Mouse (Mus musculus) heart, embryonic 16.5 days (tissue): Measurements from ENCODE around the gene Rbfox1. TPM values are rescaled to one million over a fixed set of nuclear protein-coding genes. Genes with fewer than 3 reads are reported as not detected.

Source experiments
- ATAC-seq: fragments of 200-750 bp; cut with Nextera tagmentation; replicated peaks from 2 replicates; pipeline ENCODE4 v1.8.0; 2017; ENCODE audit warnings: moderate number of reproducible peaks; ENCODE audit not compliant: insufficient read depth, low FRiP score; ENCODE audit errors: extremely low read depth
- H3K27ac ChIP-seq: fragments of 300-500 bp; sonication (generic); 2 replicates; pipeline ENCODE4 v1.5.1; 2014; ENCODE audit warnings: mild to moderate bottlenecking, low read length, control low read depth, moderate library complexity
- H3K27me3 ChIP-seq: fragments of 300-500 bp; sonication (generic); 2 replicates; pipeline ENCODE4 v1.6.1; 2014; ENCODE audit warnings: low read length, mixed read lengths; ENCODE audit not compliant: control insufficient read depth, insufficient read depth
- H3K36me3 ChIP-seq: fragments of 300-500 bp; sonication (generic); 2 replicates; pipeline ENCODE4 v1.6.1; 2014; ENCODE audit not compliant: control insufficient read depth, insufficient read depth
- H3K4me1 ChIP-seq: fragments of 300-500 bp; sonication (generic); 2 replicates; pipeline ENCODE4 v1.6.1; 2014; ENCODE audit warnings: low read length, mixed read lengths; ENCODE audit not compliant: control insufficient read depth, insufficient read depth
- H3K4me2 ChIP-seq: fragments of 300-500 bp; sonication (generic); 2 replicates; pipeline ENCODE4 v1.6.1; 2014; ENCODE audit warnings: low read depth, mild to moderate bottlenecking, control low read depth, low read length
- H3K4me3 ChIP-seq: fragments of 300-500 bp; sonication (generic); 2 replicates; pipeline ENCODE4 v1.5.1; 2014; ENCODE audit warnings: mild to moderate bottlenecking, control low read depth, low read length
- H3K9ac ChIP-seq: fragments of 300-500 bp; sonication (generic); 2 replicates; pipeline ENCODE4 v1.6.1; 2014; ENCODE audit warnings: low read length, control low read depth
- H3K9me3 ChIP-seq: fragments of 300-500 bp; sonication (generic); replicated peaks from 2 replicates; pipeline ENCODE4 v1.6.1; 2016; ENCODE audit warnings: low read length; ENCODE audit not compliant: control insufficient read depth
- WGBS: fragments of 180-500 bp; shearing (Covaris S2); extraction: QIAGEN DNeasy Blood & Tissue Kit; methylation state at CpG from one replicate; pipeline ENCODE4 v1.1.7; 2014; 5-methylcytosine and 5-hydroxymethylcytosine counted together
- polyA plus RNA-seq: library from polyadenylated mRNA; unstranded; fragments of >200 nt; fragmentation: Nextera tagmentation; extraction: Ambion mirVana; gene quantifications from 2 replicates; pipeline ENCODE4 v1.2.1, GENCODE M21; 2015

Rbfox1 gene
- polyA plus RNA-seq, 1 experiment from 2014 or later, result 5.9 TPM

- Histone ChIP-seq H3K27me3 (no peaks in the 10 kb centered on the region), H3K9ac (no peak overlapping the region), H3K4me2 (no peak overlapping the region), H3K9me3 (no peaks in the 10 kb centered on the region), H3K4me1 (peaks cover 5% of the 10 kb centered on the region; the same call in 1 of the 2 replicates), H3K4me3 (no peak overlapping the region), H3K36me3 (no peaks in the 10 kb centered on the region), H3K27ac (no peak overlapping the region)
- ATAC-seq, result no peak
- 64% methylated on average over 9 of the region's 9 CpGs for WGBS
Observed at GRCm38 (mm10) chr16:7052408-7052807, 1167.3 kb downstream of the Rbfox1 start.

DNA sequence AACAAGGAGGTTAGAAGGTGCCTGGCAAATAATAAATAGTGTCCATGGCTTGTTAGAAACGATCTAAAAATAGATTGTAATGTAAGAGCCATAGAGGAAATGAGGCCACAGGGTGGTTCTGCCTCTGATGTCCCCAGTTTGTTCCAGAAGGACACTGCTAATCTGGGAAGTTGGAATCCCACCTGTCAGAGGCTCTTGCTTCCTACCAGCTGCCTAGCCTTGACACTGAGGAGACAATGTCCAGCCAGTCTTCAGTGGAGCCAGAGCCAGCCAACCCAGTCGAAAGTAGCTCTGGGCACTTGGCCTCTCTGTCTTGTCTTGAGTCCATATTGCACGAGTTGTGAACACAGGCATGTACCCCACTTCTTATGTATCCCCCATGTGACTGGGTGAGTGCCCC, 1172.6 kb downstream of the Rbfox1 start:
- 45% methylated on average over 3 of the region's 3 CpGs for WGBS
- no peaks in the 10 kb centered on the region for H3K36me3 ChIP-seq
- H3K4me2 ChIP-seq, result no peak overlapping the region
- H3K27me3 ChIP-seq, result no peaks in the 10 kb centered on the region
- H3K9me3 ChIP-seq, result no peaks in the 10 kb centered on the region
- H3K9ac ChIP-seq, result no peak overlapping the region
- H3K4me1 ChIP-seq, result peaks cover 4% of the 10 kb centered on the region
- no peak for ATAC-seq
- H3K27ac ChIP-seq, result no peak overlapping the region
- H3K4me3 ChIP-seq, result no peak overlapping the region

DNA sequence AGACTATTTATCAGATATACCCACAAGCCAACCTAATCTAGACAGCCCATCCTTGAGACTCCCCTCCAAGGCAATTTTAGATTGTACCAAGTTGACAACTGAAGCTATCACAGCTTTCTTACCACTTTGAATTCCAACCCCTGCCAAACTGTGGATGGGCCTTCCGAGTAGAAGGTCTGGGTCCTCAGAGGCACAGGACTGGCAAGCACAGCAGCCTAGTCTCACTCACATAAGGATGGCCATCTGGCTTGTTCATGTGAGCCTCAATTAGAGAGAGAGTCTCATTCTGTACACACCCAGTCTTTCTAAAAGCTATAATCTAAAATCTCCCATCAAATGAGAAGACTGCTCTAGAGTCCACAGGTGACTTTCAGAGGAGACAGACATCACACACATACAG, 1173.4 kb downstream of the Rbfox1 start:
- peaks cover 4% of the 10 kb centered on the region for H3K4me1 ChIP-seq
- H3K36me3 ChIP-seq, result no peaks in the 10 kb centered on the region
- ATAC-seq, result no peak
- H3K9me3 ChIP-seq, result no peaks in the 10 kb centered on the region
- H3K27ac ChIP-seq, result no peak overlapping the region
- WGBS, result 77% methylated on average over 1 of the region's 1 CpGs
- no peak overlapping the region for H3K4me2 ChIP-seq
- H3K9ac ChIP-seq, result no peak overlapping the region
- no peaks in the 10 kb centered on the region for H3K27me3 ChIP-seq
- H3K4me3 ChIP-seq, result no peak overlapping the region

GRCm38 (mm10) chr16:7059596-7059995, 1174.4 kb downstream of the Rbfox1 start:
- Histone ChIP-seq H3K4me1 (peaks cover 4% of the 10 kb centered on the region), H3K4me3 (no peak overlapping the region), H3K9ac (no peak overlapping the region), H3K27ac (no peak overlapping the region), H3K9me3 (no peaks in the 10 kb centered on the region), H3K36me3 (no peaks in the 10 kb centered on the region), H3K4me2 (no peak overlapping the region), H3K27me3 (no peaks in the 10 kb centered on the region)
- ATAC-seq, result no peak
- WGBS, result 87% methylated on average over 4 of the region's 4 CpGs

GRCm38 (mm10) chr16:7060864-7061263, 1175.7 kb downstream of the Rbfox1 start:
- no peaks in the 10 kb centered on the region for H3K9me3 ChIP-seq
- no peak overlapping the region for H3K4me2 ChIP-seq
- no peak for ATAC-seq
- 80% methylated on average over 3 of the region's 3 CpGs for WGBS
- H3K4me1 ChIP-seq, result peaks cover 4% of the 10 kb centered on the region
- H3K36me3 ChIP-seq, result no peaks in the 10 kb centered on the region
- H3K4me3 ChIP-seq, result no peak overlapping the region
- no peak overlapping the region for H3K9ac ChIP-seq
- H3K27ac ChIP-seq, result no peak overlapping the region
- H3K27me3 ChIP-seq, result no peaks in the 10 kb centered on the region

GRCm38 (mm10) chr16:7062512-7062911, 1177.4 kb downstream of the Rbfox1 start:
- H3K27me3 ChIP-seq, result no peaks in the 10 kb centered on the region
- H3K9ac ChIP-seq, result no peak overlapping the region
- H3K9me3 ChIP-seq, result no peaks in the 10 kb centered on the region
- no peak for ATAC-seq
- H3K4me3 ChIP-seq, result no peak overlapping the region
- H3K36me3 ChIP-seq, result no peaks in the 10 kb centered on the region
- H3K4me1 ChIP-seq, result peaks cover 4% of the 10 kb centered on the region
- WGBS, result 59% methylated on average over 6 of the region's 6 CpGs
- no peak overlapping the region for H3K4me2 ChIP-seq
- H3K27ac ChIP-seq, result no peak overlapping the region

DNA sequence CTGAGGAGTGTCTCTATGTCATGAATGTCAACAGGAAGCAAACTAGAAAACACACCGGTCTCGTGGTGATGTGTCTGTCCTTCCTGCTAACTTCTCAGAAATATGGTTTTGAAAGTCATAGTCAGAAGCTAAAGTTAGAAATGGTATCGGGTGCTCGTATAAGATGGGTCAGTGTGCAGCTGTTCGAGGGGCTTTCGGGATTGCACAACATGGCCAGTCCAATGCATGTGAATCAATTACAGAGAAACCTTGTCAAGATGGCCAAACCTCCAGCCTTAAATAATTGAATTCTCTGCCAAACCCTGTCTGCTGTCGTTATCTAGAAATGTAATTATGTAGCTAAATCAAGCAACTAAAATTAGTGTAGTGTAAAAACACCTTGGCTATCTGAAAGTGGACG, 1182.0 kb downstream of the Rbfox1 start:
- Histone ChIP-seq H3K27me3 (no peaks in the 10 kb centered on the region), H3K9ac (no peak overlapping the region), H3K4me2 (no peak overlapping the region), H3K4me3 (no peak overlapping the region), H3K36me3 (no peaks in the 10 kb centered on the region), H3K4me1 (peaks cover 6% of the 10 kb centered on the region), H3K27ac (no peak overlapping the region), H3K9me3 (no peaks in the 10 kb centered on the region)
- 74% methylated on average over 8 of the region's 8 CpGs for WGBS
- no peak for ATAC-seq

DNA sequence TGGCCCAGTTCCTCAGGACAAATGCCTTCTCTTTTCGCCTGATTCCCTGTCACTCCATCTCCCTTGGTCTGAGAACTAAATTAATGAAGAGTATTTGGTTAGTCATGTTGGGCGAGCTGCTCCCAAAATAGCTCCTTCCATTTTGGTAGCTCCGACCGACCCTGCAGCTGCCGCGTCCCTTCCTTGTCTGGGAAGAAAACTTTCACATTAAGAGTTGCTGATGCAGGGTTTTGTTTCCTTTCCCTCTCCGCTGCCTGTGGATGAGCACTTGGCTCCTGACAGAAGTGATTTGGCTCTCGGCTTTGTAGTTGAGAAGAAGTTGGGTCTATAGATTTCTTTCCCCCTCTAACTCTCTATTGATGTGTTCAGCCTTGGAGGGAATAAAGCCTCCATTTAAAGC, 1184.4 kb downstream of the Rbfox1 start:
- Histone ChIP-seq H3K4me1 (peaks cover 6% of the 10 kb centered on the region), H3K9me3 (no peaks in the 10 kb centered on the region), H3K27me3 (no peaks in the 10 kb centered on the region), H3K27ac (peak overlapping the region; percentile 64; the same call in 1 of the 2 replicates), H3K4me2 (peak overlapping the region; percentile 60), H3K36me3 (no peaks in the 10 kb centered on the region), H3K4me3 (peak overlapping the region; percentile 34), H3K9ac (0 out of 2 replicates have a peak overlapping the region, but pooled peaks have one; percentile 47)
- 31% methylated on average over 8 of the region's 8 CpGs for WGBS
- 0 out of 2 replicates have a peak, but pooled peaks have one; percentile 28 for ATAC-seq

GRCm38 (mm10) chr16:7074786-7075185, 1189.6 kb downstream of the Rbfox1 start:
- peaks cover 2% of the 10 kb centered on the region; the same call in 1 of the 2 replicates for H3K4me1 ChIP-seq
- H3K4me2 ChIP-seq, result no peak overlapping the region
- H3K27ac ChIP-seq, result no peak overlapping the region
- no peak overlapping the region for H3K4me3 ChIP-seq
- H3K27me3 ChIP-seq, result no peaks in the 10 kb centered on the region
- ATAC-seq, result no peak
- WGBS, result 80% methylated on average over 4 of the region's 4 CpGs
- H3K36me3 ChIP-seq, result no peaks in the 10 kb centered on the region
- no peaks in the 10 kb centered on the region for H3K9me3 ChIP-seq
- no peak overlapping the region for H3K9ac ChIP-seq
